Mouse (Mus musculus) CH12.LX (cell line): ENCODE data around the gene Nr2c1. TPM values are rescaled to one million over a fixed set of nuclear protein-coding genes. Genes with fewer than 3 reads are reported as not detected.

Experiments
- DNase-seq: peaks from one replicate; pipeline ENCODE4 v3.0.0-alpha.2; 2013; ENCODE audit errors: extremely low read depth
- H3K27ac ChIP-seq: 2 replicates; pipeline ENCODE4 v1.5.1; 2012; ENCODE audit warnings: low read depth, mild to moderate bottlenecking, control low read depth, moderate library complexity; ENCODE audit not compliant: insufficient read depth
- H3K27me3 ChIP-seq: replicated peaks from 2 replicates; pipeline ENCODE3; 2012; ENCODE audit warnings: inconsistent platforms
- H3K36me3 ChIP-seq, 2 experiments: replicated peaks in 1 of 2; 2 replicates each; pipeline versions ENCODE3 to v1.6.1; 2012; ENCODE audit warnings: inconsistent platforms in 1 of 2, low read length in 1 of 2, mild to moderate bottlenecking in 1 of 2, mixed read lengths in 1 of 2, moderate library complexity in 1 of 2; ENCODE audit not compliant: control insufficient read depth in 1 of 2, insufficient read depth in 1 of 2
- H3K4me1 ChIP-seq, 2 experiments: 2 replicates each; pipeline ENCODE4 v1.6.1; 2012; ENCODE audit warnings: inconsistent platforms in 1 of 2, moderate library complexity in 1 of 2; ENCODE audit not compliant: insufficient read depth in 2 of 2, control insufficient read depth in 1 of 2
- H3K4me2 ChIP-seq: 2 replicates; pipeline ENCODE4 v1.6.1; 2012; ENCODE audit warnings: low read depth, mild to moderate bottlenecking, control low read depth; ENCODE audit not compliant: poor library complexity, insufficient read depth, severe bottlenecking
- H3K4me3 ChIP-seq, 3 experiments: fragments of 150-350 bp in 1 of 3; sonication (generic) in 1 of 3; replicated peaks in 1 of 3; 2 replicates each; pipeline versions ENCODE3 to v1.5.1; 2011 to 2012; ENCODE audit warnings: low read depth in 2 of 3, low read length in 2 of 3, mild to moderate bottlenecking in 2 of 3, moderate library complexity in 2 of 3, control low read depth in 1 of 3, improper control_type of control experiment in 1 of 3, inconsistent platforms in 1 of 3, mixed read lengths in 1 of 3; ENCODE audit not compliant: poor library complexity in 1 of 3
- H3K79me2 ChIP-seq: replicated peaks from 2 replicates; pipeline ENCODE4 v1.6.1; 2012; ENCODE audit warnings: mild to moderate bottlenecking, moderate library complexity; ENCODE audit not compliant: control insufficient read depth, poor library complexity, insufficient read depth, severe bottlenecking; ENCODE audit errors: extremely low read depth
- H3K9ac ChIP-seq: 2 replicates; pipeline ENCODE4 v1.6.1; 2012; ENCODE audit warnings: low read depth, mild to moderate bottlenecking, control low read depth, moderate library complexity; ENCODE audit not compliant: insufficient read depth
- H3K9me3 ChIP-seq: replicated peaks from 2 replicates; pipeline ENCODE3; 2012; ENCODE audit warnings: low read length, inconsistent platforms, mixed read lengths
- BHLHE40 ChIP-seq: IDR thresholded peaks from 2 replicates; pipeline ENCODE4 v1.6.1; 2011; ENCODE audit warnings: mild to moderate bottlenecking, low read depth, low read length, improper control_type of control experiment
- CHD1 ChIP-seq: IDR thresholded peaks from 2 replicates; pipeline ENCODE4 v1.6.1; 2012; ENCODE audit warnings: low read depth, low read length, improper control_type of control experiment, inconsistent platforms
- CHD2 ChIP-seq: IDR thresholded peaks from 2 replicates; pipeline ENCODE4 v1.6.1; 2011; ENCODE audit warnings: low read length, improper control_type of control experiment
- E2F4 ChIP-seq: IDR thresholded peaks from 2 replicates; pipeline ENCODE4 v1.6.1; 2011; ENCODE audit warnings: low read depth, low read length, improper control_type of control experiment; ENCODE audit not compliant: insufficient replicate concordance
- ELF1 ChIP-seq: IDR thresholded peaks from 2 replicates; pipeline ENCODE4 v1.6.1; 2014; ENCODE audit warnings: low read depth, mild to moderate bottlenecking, inconsistent platforms, low read length, improper control_type of control experiment
- ETS1 ChIP-seq: conservative IDR thresholded peaks from 2 replicates; pipeline ENCODE4 v1.6.1; 2012; ENCODE audit warnings: low read depth, mild to moderate bottlenecking, inconsistent platforms, low read length, improper control_type of control experiment, moderate library complexity
- GABPA ChIP-seq: IDR thresholded peaks from 2 replicates; pipeline ENCODE4 v1.6.1; 2012; ENCODE audit warnings: low read depth, low read length, improper control_type of control experiment, inconsistent platforms; ENCODE audit not compliant: insufficient replicate concordance
- JUN ChIP-seq: IDR thresholded peaks from 2 replicates; pipeline ENCODE4 v1.6.1; 2011; ENCODE audit warnings: low read depth, mild to moderate bottlenecking, low read length, improper control_type of control experiment, moderate library complexity; ENCODE audit not compliant: insufficient read depth
- KAT2A ChIP-seq: IDR thresholded peaks from 2 replicates; pipeline ENCODE4 v1.6.1; 2012; ENCODE audit warnings: low read length, improper control_type of control experiment, inconsistent platforms; ENCODE audit not compliant: insufficient replicate concordance
- MAFK ChIP-seq: IDR thresholded peaks from 2 replicates; pipeline ENCODE4 v1.6.1; 2011; ENCODE audit warnings: low read length, improper control_type of control experiment; ENCODE audit not compliant: insufficient replicate concordance
- MAX ChIP-seq: IDR thresholded peaks from 2 replicates; pipeline ENCODE4 v1.6.1; 2011; ENCODE audit warnings: low read length, improper control_type of control experiment
- MAZ ChIP-seq: IDR thresholded peaks from 2 replicates; pipeline ENCODE4 v1.6.1; 2012; ENCODE audit warnings: low read depth, mild to moderate bottlenecking, inconsistent platforms, low read length, improper control_type of control experiment, moderate library complexity
- MXI1 ChIP-seq: IDR thresholded peaks from 2 replicates; pipeline ENCODE4 v1.6.1; 2011; ENCODE audit warnings: mild to moderate bottlenecking, low read depth, low read length, improper control_type of control experiment
- MYC ChIP-seq: IDR thresholded peaks from 2 replicates; pipeline ENCODE4 v1.6.1; 2011; ENCODE audit warnings: low read depth, mild to moderate bottlenecking, improper control_type of control experiment, low read length
- NRF1 ChIP-seq: IDR thresholded peaks from 2 replicates; pipeline ENCODE4 v1.6.1; 2014; ENCODE audit warnings: low read depth, mild to moderate bottlenecking, inconsistent platforms, low read length, improper control_type of control experiment, moderate library complexity
- PAX5 ChIP-seq: IDR thresholded peaks from 2 replicates; pipeline ENCODE4 v1.6.1; 2012; ENCODE audit warnings: low read length, inconsistent platforms, mixed read lengths
- POLR2A ChIP-seq: IDR thresholded peaks from 2 replicates; pipeline ENCODE4 v1.6.1; 2011; ENCODE audit warnings: low read depth, mild to moderate bottlenecking, improper control_type of control experiment, low read length
- RAD21 ChIP-seq: IDR thresholded peaks from 2 replicates; pipeline ENCODE4 v1.6.1; 2011; ENCODE audit warnings: low read depth, mild to moderate bottlenecking, low read length, improper control_type of control experiment, moderate library complexity
- SIN3A ChIP-seq: IDR thresholded peaks from 2 replicates; pipeline ENCODE4 v1.6.1; 2012; ENCODE audit warnings: low read length, improper control_type of control experiment, inconsistent platforms
- SMC3 ChIP-seq: IDR thresholded peaks from 2 replicates; pipeline ENCODE4 v1.6.1; 2011; ENCODE audit warnings: low read depth, low read length, improper control_type of control experiment
- TCF12 ChIP-seq: IDR thresholded peaks from 2 replicates; pipeline ENCODE4 v1.6.1; 2014; ENCODE audit warnings: low read depth, mild to moderate bottlenecking, inconsistent platforms, low read length, improper control_type of control experiment
- USF1 ChIP-seq: IDR thresholded peaks from 2 replicates; pipeline ENCODE4 v1.6.1; 2014; ENCODE audit warnings: low read depth, mild to moderate bottlenecking, inconsistent platforms, low read length, improper control_type of control experiment
- USF2 ChIP-seq: conservative IDR thresholded peaks from 2 replicates; pipeline ENCODE4 v1.6.1; 2011; ENCODE audit warnings: low read depth, low read length, improper control_type of control experiment
- ZC3H11A ChIP-seq: IDR thresholded peaks from 2 replicates; pipeline ENCODE4 v1.6.1; 2012; ENCODE audit warnings: low read depth, mild to moderate bottlenecking, inconsistent platforms, low read length, improper control_type of control experiment
- ZKSCAN1 ChIP-seq: IDR thresholded peaks from 2 replicates; pipeline ENCODE4 v1.6.1; 2012; ENCODE audit warnings: low read depth, inconsistent platforms, low read length, improper control_type of control experiment, borderline replicate concordance
- ZMIZ1 ChIP-seq: IDR thresholded peaks from 2 replicates; pipeline ENCODE4 v1.6.1; 2012; ENCODE audit warnings: low read depth, mild to moderate bottlenecking, inconsistent platforms, low read length, improper control_type of control experiment
- dilution Hi-C: fragments of 300-500 bp; cut with MboI; formaldehyde crosslinking; loops from 2 replicates; pipeline ENCODE4 v1.14.3; 2020; ENCODE audit warnings: low sequenced_read_pairs; ENCODE audit not compliant: extremely low pct_unique_long_range_greater_than_20kb, extremely low pct_ligation_motif_present
- in situ Hi-C: fragments of 300-500 bp; cut with MboI; formaldehyde crosslinking; loops from 3 replicates; pipeline ENCODE4 v1.14.3; 2019; ENCODE audit warnings: low sequenced_read_pairs, low pct_ligation_motif_present, low pct_unique_long_range_greater_than_20kb, mixed read lengths
- polyA plus RNA-seq: library from polyadenylated mRNA; unstranded; fragments of >175 nt; gene quantifications from 2 replicates; pipeline ENCODE4 v1.2.1, GENCODE M21; 2012; ENCODE audit warnings: low read depth; ENCODE audit not compliant: insufficient read length
- total RNA-seq, 2 experiments: library from RNA; depleted of rRNA; stranded (reverse); fragments of 300-350 nt in 1 of 2; fragments of >200 nt in 1 of 2; gene quantifications; 2 replicates each; pipeline ENCODE4 v1.2.3; 2012 to 2014

Nr2c1 gene
- total and polyA plus RNA-seq, 3 experiments: 3.6 to 6.5 (median 5.7) TPM

DNA sequence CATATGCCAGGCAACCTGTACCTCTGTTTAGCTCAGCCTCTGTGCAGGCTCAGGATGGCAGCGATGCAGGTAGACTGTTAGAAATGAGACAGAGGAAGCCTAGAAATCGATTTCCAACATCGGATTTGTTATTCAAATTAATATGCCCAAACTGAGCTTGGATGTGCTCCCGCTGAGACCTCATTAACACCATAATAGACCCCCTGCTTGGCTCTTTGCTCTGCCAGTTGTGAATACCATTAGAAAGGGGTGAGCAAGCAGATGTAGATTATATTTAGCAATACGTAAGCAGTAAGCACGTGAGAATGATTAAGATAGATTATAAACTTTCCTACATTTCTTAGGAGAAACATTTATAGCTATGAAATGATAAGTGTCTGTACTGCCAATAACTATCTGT, 24.9 kb downstream of the Nr2c1 start:
- H3K4me1 ChIP-seq: peaks cover 5 to 9% of the 10 kb centered on the region in 2 experiments; a peak in 3 of 4 replicates
- H3K4me2 ChIP-seq: no peak overlapping the region
- H3K27ac ChIP-seq: no peak overlapping the region
- dilution Hi-C loops (no loop called here), in situ Hi-C loops (no loop called here)
- TF ChIP-seq SMC3 (no peak), ZMIZ1 (no peak), SIN3A (no peak), CHD2 (no peak), MAZ (no peak), BHLHE40 (no peak), PAX5 (no peak), TCF12 (no peak), RAD21 (no peak), ELF1 (no peak), ZKSCAN1 (no peak), JUN (no peak), USF2 (no peak), CHD1 (no peak), ZC3H11A (no peak), MAFK (no peak), E2F4 (no peak)
- H3K4me3 ChIP-seq: no peak overlapping the region
- H3K27me3 ChIP-seq: no peaks in the 10 kb centered on the region
- no peak for DNase-seq
- H3K9me3 ChIP-seq: peaks cover 7% of the 10 kb centered on the region
- peaks cover 46 to 73% of the 10 kb centered on the region in 2 experiments for H3K36me3 ChIP-seq
- H3K79me2 ChIP-seq: no peaks in the 10 kb centered on the region
- no peak overlapping the region for H3K9ac ChIP-seq

- Histone ChIP-seq H3K9ac (no peak overlapping the region), H3K4me3 (no peak overlapping the region), H3K4me1 (peaks cover 5 to 9% of the 10 kb centered on the region in 2 experiments; a peak in 3 of 4 replicates), H3K36me3 (peaks cover 34 to 60% of the 10 kb centered on the region in 2 experiments), H3K4me2 (no peak overlapping the region), H3K9me3 (peaks cover 4% of the 10 kb centered on the region), H3K79me2 (no peaks in the 10 kb centered on the region), H3K27me3 (no peaks in the 10 kb centered on the region), H3K27ac (no peak overlapping the region)
- DNase-seq: peak; percentile 19
- no peak for TF ChIP-seq ZMIZ1
- no peak for TF ChIP-seq ELF1
- TF ChIP-seq MAZ: no peak
- TF ChIP-seq NRF1: no peak
- TF ChIP-seq MYC: no peak
- no peak for TF ChIP-seq MAX
- TF ChIP-seq USF1: no peak
- TF ChIP-seq TCF12: no peak
- TF ChIP-seq KAT2A: no peak
- no peak for TF ChIP-seq GABPA
- TF ChIP-seq MXI1: no peak
- TF ChIP-seq POLR2A: no peak
- TF ChIP-seq ETS1: no peak
- dilution Hi-C loops (no loop called here), in situ Hi-C loops (no loop called here)
Observed at GRCm38 (mm10) chr10:94174652-94175051, 26.8 kb downstream of the Nr2c1 start.
